Comparison of ENCODE assay signal across 9 mouse cellular contexts in genomic region chr8:72919182-72919902, GRCm38 (mm10).
DNase-seq lines count a peak whose midpoint lies in the region; ATAC-seq and TF ChIP-seq lines count a peak whose summit lies in the region.
"Had no signal": no experiment of that assay in that cellular context is flagged by ENCODE, and none has a peak within 500 bp of the region (broad histone marks: within the 10 kb centered on the region; RNA-seq: fewer than 3 reads in every experiment).

No protein-coding gene starts in this region.

- TF ChIP-seq CTCF in lung, postnatal 0 days (IDR thresholded peaks at IDR 0.05) = no peak

- H3K4me3 ChIP-seq in lung, postnatal 0 days (ENCODE audit: low read depth, low read length) = no peak overlapping the region
- H3K4me3 ChIP-seq in heart, embryonic 16.5 days (ENCODE audit: low read length) = no peak overlapping the region

- TF ChIP-seq EP300 in lung, postnatal 0 days (IDR thresholded peaks at IDR 0.05) = no peak

- no peak overlapping the region for H3K4me2 ChIP-seq in lung, postnatal 0 days (replicated peaks; ENCODE audit: low read depth, low read length)
- H3K4me2 ChIP-seq in heart, embryonic 16.5 days (ENCODE audit: low read depth, low read length) = no peak overlapping the region

- H3K9ac ChIP-seq in lung, postnatal 0 days (replicated peaks; ENCODE audit: low read depth) = no peak overlapping the region
- H3K9ac ChIP-seq in heart, embryonic 16.5 days (ENCODE audit: low read length) = no peak overlapping the region

- WGBS in lung, postnatal 0 days = 64% methylated on average over 2 of the region's 2 CpGs
- 57% methylated on average over 2 of the region's 2 CpGs for WGBS in heart, embryonic 16.5 days

- intact Hi-C loops in gastrocnemius, postnatal 14 days (cut with DNase I; ENCODE audit: low total_unique reads) = no loop called here

- H3K27ac ChIP-seq in lung, postnatal 0 days (ENCODE audit: low read length) = no peak overlapping the region
- peak overlapping the region; percentile 76 for H3K27ac ChIP-seq in heart, embryonic 16.5 days (ENCODE audit: low read length)

- no peaks in the 10 kb centered on the region for H3K9me3 ChIP-seq in lung, postnatal 0 days (ENCODE audit: low read length)
- H3K9me3 ChIP-seq in heart, embryonic 16.5 days (replicated peaks; ENCODE audit: control insufficient read depth, low read length) = no peaks in the 10 kb centered on the region

- DNase-seq in gastrocnemius, adult 18-20 months (ENCODE audit: low spot score) = peak; percentile 4
- no peak for DNase-seq in gastrocnemius, postnatal 14 days
- DNase-seq in lung, postnatal 10 days = peak; percentile 2
- no peak for DNase-seq in lung, postnatal 0 days (ENCODE audit: low spot score)
- peak; percentile 30 for DNase-seq in retina, embryonic 14.5 days (ENCODE audit: low spot score)
- no peak for DNase-seq in right cerebral cortex, postnatal 10 days (ENCODE audit: low spot score in 2 of 2)
- DNase-seq in T-cell, adult 2 months (ENCODE audit: low spot score) = no peak
- DNase-seq: lung, postnatal 36 days had no signal

- H3K27me3 ChIP-seq in lung, postnatal 0 days (replicated peaks; ENCODE audit: insufficient read depth, low read length) = no peaks in the 10 kb centered on the region
- no peaks in the 10 kb centered on the region for H3K27me3 ChIP-seq in heart, embryonic 16.5 days (ENCODE audit: control insufficient read depth, insufficient read depth, low read length)

- ATAC-seq in lung, postnatal 0 days = no peak
- ATAC-seq in heart, embryonic 16.5 days (replicated peaks; ENCODE audit: extremely low read depth, insufficient read depth, low FRiP score) = peak; percentile 82

- H3K36me3 ChIP-seq in lung, postnatal 0 days (ENCODE audit: insufficient read depth, low read length) = no peaks in the 10 kb centered on the region
- H3K36me3 ChIP-seq in heart, embryonic 16.5 days (ENCODE audit: control insufficient read depth, insufficient read depth) = no peaks in the 10 kb centered on the region

- no peaks in the 10 kb centered on the region for H3K4me1 ChIP-seq in lung, postnatal 0 days (ENCODE audit: insufficient read depth, low read depth, low read length)
- peaks cover 14% of the 10 kb centered on the region for H3K4me1 ChIP-seq in heart, embryonic 16.5 days (ENCODE audit: control insufficient read depth, insufficient read depth, low read length)

Comparison
In these comparisons a context has a peak if more than half of its experiments do, and no peak if none do; other contexts are left out.
1. DNase-seq: peak in gastrocnemius, adult 18-20 months (single experiment), lung, postnatal 10 days (single experiment) and retina, embryonic 14.5 days (single experiment); none in gastrocnemius, postnatal 14 days (single experiment), lung, postnatal 0 days (single experiment), right cerebral cortex, postnatal 10 days (0 of 2) and T-cell, adult 2 months (single experiment).